Mouse (Mus musculus): ENCODE measurements at regions not wholly inside any gene's neighbourhood (a gene's known extent, or its start where the extent isn't known, plus 50 kb on each side); places are given as distances from the start of the nearest gene placed in this dataset.

DNA sequence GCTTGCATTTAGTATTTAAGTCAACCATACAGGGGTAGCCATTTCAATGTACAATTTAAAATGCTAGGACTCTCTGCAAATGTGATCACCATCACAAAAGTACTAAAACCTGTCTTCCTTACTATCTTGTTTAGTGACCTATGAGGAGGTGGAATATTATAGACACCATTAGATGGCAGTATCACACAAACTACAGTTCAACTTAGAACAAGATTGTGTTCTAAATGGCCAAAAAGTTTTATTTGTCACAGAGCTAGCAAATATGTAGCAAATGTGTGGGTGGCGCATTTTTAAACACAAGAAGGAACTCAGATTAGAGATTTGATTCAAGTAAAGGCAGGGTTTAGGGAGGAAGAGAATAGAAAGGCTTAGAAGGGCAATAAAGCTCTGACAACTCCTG, 189.4 kb upstream of the Ednrb start:
- H3K36me3 ChIP-seq (replicated peaks), result no peaks in the 10 kb centered on the region
- H3K9me3 ChIP-seq, result no peaks in the 10 kb centered on the region
- H3K4me1 ChIP-seq, result peaks cover 7% of the 10 kb centered on the region
- no peak overlapping the region for H3K27ac ChIP-seq (replicated peaks)
- 45% methylated on average over 1 of the region's 1 CpGs for WGBS
- DNase-seq (ENCODE audit: low spot score), result no peak
- H3K27me3 ChIP-seq (replicated peaks; ENCODE audit: low read depth, poor library complexity, severe bottlenecking), result peaks cover 8% of the 10 kb centered on the region
- H3K4me3 ChIP-seq, result no peak overlapping the region

DNA sequence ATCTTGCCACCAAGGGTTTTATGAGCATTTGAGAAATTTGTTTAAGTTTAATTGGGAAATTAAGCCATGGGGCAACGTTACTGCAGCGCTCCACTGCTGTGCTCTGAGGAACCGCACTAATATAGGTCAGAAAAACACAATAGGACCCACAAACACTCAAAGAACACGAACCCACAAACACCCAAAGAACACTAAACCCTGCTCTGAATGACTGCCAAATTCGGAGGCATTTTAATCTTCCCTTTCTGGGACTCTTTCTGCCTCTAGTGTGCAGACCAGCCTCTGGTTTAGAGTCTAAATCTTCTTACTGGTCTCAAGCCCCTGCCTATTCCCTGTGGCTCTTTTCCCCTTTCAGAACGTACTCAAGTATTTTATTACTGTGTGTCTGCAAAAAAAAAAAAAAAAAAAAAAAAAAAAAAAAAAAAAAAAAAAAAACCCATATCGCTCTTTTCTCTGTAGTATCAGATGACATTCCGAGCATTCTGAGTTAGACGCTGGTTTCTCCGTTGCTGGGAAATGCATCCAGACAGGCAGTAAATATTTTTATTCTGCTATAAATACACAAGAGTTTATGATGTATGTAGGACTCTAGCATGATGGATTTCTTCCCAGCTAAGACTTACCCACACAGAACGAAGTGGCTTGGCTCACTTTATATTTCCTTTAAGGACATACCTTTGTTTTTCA, 186.7 kb upstream of the Ednrb start:
- Histone ChIP-seq H3K36me3 (replicated peaks) (no peaks in the 10 kb centered on the region), H3K9me3 (no peaks in the 10 kb centered on the region), H3K4me3 (no peak overlapping the region), H3K27me3 (replicated peaks; ENCODE audit: low read depth, poor library complexity, severe bottlenecking) (peaks cover 12% of the 10 kb centered on the region), H3K27ac (replicated peaks) (no peak overlapping the region), H3K4me1 (peaks cover 12% of the 10 kb centered on the region)
- no peak for DNase-seq (ENCODE audit: low spot score)
- 51% methylated on average over 11 of the region's 11 CpGs for WGBS

DNA sequence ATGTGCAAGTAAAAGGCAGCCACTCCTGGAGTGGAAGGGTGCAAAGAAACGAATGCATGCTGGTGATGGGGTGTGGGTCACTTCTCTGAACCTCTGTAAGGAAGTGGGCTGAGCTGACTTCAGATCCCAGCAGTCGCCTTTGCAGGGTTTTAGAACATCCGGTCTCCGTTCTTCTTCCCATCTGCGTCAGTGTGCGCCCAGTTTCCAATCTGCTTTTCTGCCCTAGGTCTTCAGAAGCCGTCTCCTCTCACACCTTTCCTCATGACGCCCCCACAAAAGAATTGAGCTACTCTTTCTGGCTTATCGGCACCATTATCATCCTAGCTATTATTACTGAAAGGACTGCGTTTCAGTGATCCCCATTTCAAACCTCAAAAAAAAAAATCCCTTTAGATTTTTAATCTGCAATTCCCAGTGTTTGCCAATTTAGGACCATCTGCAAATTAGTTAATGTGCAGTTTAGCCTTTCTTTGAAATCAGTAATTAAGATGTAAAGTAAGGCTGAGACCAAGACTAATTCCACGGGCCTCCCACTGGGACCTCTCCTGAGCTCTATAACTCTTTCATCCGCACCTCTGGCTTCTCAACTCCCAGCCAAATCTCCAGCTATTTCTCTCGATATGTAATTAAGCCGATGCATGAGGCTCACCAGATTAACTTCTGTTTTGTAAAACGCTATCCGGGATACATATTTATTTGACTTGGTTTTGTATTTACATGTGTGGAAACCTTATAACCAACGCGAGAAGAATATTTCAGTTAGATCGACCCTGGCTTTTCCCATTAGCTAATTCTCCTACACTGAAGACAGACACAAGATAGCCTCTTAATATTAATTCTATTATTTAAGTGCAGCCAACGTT, 185.7 kb upstream of the Ednrb start:
- H3K4me3 ChIP-seq, result no peak overlapping the region
- WGBS, result 24% methylated on average over 20 of the region's 20 CpGs
- peaks cover 12% of the 10 kb centered on the region for H3K27me3 ChIP-seq (replicated peaks; ENCODE audit: low read depth, poor library complexity, severe bottlenecking)
- no peak overlapping the region for H3K27ac ChIP-seq (replicated peaks)
- H3K9me3 ChIP-seq, result no peaks in the 10 kb centered on the region
- H3K36me3 ChIP-seq (replicated peaks), result no peaks in the 10 kb centered on the region
- no peak for DNase-seq (ENCODE audit: low spot score)
- peaks cover 12% of the 10 kb centered on the region for H3K4me1 ChIP-seq

DNA sequence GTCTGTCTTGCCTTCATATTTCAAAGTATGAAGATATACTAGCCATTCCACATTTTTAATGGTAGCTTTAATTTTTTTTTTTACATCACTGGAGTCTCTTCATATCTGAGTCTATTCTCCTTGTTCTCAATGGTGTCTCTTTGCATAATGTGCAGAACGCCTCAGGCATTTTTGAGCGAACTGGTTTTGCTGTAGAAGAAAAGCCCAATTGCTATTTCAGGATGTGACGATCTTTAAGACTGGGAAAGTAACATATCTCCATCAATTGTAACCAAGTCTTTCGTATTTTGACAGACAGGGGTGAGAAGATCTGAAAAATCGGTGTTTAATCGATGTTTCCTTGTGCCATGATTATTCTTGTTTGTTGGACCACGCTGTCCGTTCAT, 183.7 kb upstream of the Ednrb start:
- H3K27ac ChIP-seq (replicated peaks), result no peak overlapping the region
- H3K4me1 ChIP-seq, result peaks cover 12% of the 10 kb centered on the region
- peaks cover 12% of the 10 kb centered on the region for H3K27me3 ChIP-seq (replicated peaks; ENCODE audit: low read depth, poor library complexity, severe bottlenecking)
- DNase-seq (ENCODE audit: low spot score), result no peak
- no peak overlapping the region for H3K4me3 ChIP-seq
- H3K36me3 ChIP-seq (replicated peaks), result no peaks in the 10 kb centered on the region
- no peaks in the 10 kb centered on the region for H3K9me3 ChIP-seq
- WGBS, result 89% methylated on average over 8 of the region's 8 CpGs

DNA sequence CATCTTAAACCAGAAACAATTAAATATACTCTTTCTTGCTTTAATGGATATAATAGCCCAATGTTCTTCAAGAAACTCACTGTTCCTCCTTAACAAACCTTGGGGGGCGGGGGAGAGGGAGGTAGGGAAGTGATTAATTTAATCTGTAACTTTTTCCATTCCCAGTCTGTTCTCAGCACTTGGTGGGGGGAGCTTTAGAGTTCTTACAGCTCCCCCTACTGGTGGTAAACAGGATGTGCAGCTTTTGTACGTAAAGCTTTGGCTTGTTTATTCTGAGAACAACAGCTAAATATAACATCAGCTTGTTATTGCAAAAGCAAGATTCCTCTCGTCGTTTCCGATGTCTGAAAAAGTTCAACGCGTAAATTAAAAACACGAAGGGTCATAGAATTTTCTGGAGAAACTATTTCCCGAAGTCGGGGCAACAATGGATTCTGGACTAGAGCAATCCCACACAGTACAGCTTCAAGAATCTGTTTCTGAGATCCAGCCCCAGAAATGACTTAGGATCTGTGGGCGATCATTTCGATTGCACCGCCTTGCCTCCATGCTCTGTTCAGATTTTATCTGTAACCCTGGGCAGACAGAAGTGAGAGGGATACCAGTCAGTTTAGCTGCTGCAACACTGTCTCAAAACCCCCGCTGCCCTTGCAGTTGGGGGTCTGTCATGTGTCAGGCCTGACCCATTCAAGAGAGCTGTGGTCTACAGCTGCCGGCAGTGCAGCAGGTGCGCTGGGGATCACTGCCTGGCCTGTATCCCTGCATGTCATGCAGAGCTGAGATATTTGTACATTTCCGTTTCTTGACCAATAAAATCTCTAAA, 183.1 kb upstream of the Ednrb start:
- no peaks in the 10 kb centered on the region for H3K9me3 ChIP-seq
- H3K36me3 ChIP-seq (replicated peaks), result no peaks in the 10 kb centered on the region
- 26% methylated on average over 17 of the region's 17 CpGs for WGBS
- H3K4me1 ChIP-seq, result peaks cover 12% of the 10 kb centered on the region
- 0 out of 2 replicates have a peak overlapping the region, but pooled peaks have one; percentile 10 for H3K27ac ChIP-seq (replicated peaks)
- DNase-seq (ENCODE audit: low spot score), result peak; percentile 30
- peaks cover 12% of the 10 kb centered on the region for H3K27me3 ChIP-seq (replicated peaks; ENCODE audit: low read depth, poor library complexity, severe bottlenecking)
- no peak overlapping the region for H3K4me3 ChIP-seq

DNA sequence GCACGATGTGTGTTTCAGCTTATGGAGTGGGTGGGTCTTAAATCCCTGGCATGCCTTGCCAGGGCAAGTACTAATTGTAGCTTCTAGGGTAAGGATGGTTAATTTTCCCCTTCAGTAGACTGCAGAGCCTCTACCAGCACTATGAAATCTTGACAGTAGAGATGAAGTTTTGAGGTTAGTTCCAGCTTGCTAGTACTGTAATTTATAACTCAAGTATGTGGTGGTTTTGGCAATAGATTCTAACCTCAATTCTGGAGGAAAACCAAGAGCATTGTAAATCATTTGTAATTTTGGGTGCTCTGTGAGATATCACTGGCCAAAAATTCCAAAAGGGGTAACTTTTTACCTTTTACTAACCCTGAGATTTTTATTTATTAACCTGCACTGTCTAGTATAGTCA, 164.3 kb upstream of the Ednrb start:
- Histone ChIP-seq H3K27me3 (replicated peaks; ENCODE audit: low read depth, poor library complexity, severe bottlenecking) (no peaks in the 10 kb centered on the region), H3K27ac (replicated peaks) (no peak overlapping the region), H3K4me3 (no peak overlapping the region), H3K36me3 (replicated peaks) (no peaks in the 10 kb centered on the region), H3K9me3 (no peaks in the 10 kb centered on the region), H3K4me1 (no peaks in the 10 kb centered on the region)
- no peak for DNase-seq (ENCODE audit: low spot score)
- 91% methylated on average over 1 of the region's 1 CpGs for WGBS

DNA sequence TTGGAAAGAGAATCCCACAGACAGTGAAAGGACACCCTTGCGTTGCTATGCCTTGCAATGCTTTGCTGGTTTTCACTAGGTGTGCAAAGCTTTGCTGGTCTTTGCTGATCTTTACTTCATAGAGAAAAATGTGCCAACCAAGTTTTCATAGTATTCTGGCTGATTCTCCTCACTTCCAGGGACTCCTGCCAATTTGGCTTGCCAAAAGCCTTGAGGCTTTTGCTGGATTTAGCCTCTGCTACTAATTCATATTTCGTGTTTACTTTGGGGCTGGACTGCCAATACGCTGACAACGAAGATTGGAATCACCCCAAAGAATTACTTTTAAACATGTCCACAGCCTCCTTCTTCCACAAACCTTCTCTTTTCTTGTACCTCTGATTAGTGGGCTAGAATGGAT, 162.2 kb upstream of the Ednrb start:
- DNase-seq (ENCODE audit: low spot score), result no peak
- WGBS, result 90% methylated on average over 4 of the region's 4 CpGs
- no peaks in the 10 kb centered on the region for H3K4me1 ChIP-seq
- H3K36me3 ChIP-seq (replicated peaks), result no peaks in the 10 kb centered on the region
- no peak overlapping the region for H3K27ac ChIP-seq (replicated peaks)
- no peaks in the 10 kb centered on the region for H3K9me3 ChIP-seq
- H3K27me3 ChIP-seq (replicated peaks; ENCODE audit: low read depth, poor library complexity, severe bottlenecking), result no peaks in the 10 kb centered on the region
- no peak overlapping the region for H3K4me3 ChIP-seq

DNA sequence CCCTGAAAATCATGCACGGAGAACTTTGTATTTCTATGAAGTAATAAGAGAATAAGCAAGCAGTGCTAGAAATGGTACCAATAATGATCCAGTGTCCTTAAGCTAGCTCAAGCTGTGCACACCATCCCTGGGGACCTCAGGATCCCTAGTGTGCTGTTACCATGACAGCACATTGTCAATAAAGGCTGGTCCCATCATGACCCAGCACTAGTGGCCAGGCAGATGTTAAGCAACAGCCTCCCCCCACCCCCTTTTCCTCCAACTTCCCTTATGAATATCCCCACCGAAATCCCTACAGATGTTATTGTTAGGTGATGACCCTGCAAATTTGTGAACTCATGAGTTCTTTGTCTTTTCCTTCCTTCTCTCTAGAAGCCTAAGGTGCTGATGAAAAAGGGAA, 160.9 kb upstream of the Ednrb start:
- 82% methylated on average over 2 of the region's 2 CpGs for WGBS
- H3K27me3 ChIP-seq (replicated peaks; ENCODE audit: low read depth, poor library complexity, severe bottlenecking), result no peaks in the 10 kb centered on the region
- H3K36me3 ChIP-seq (replicated peaks), result no peaks in the 10 kb centered on the region
- H3K9me3 ChIP-seq, result no peaks in the 10 kb centered on the region
- H3K4me1 ChIP-seq, result no peaks in the 10 kb centered on the region
- H3K27ac ChIP-seq (replicated peaks), result no peak overlapping the region
- no peak for DNase-seq (ENCODE audit: low spot score)
- H3K4me3 ChIP-seq, result no peak overlapping the region

DNA sequence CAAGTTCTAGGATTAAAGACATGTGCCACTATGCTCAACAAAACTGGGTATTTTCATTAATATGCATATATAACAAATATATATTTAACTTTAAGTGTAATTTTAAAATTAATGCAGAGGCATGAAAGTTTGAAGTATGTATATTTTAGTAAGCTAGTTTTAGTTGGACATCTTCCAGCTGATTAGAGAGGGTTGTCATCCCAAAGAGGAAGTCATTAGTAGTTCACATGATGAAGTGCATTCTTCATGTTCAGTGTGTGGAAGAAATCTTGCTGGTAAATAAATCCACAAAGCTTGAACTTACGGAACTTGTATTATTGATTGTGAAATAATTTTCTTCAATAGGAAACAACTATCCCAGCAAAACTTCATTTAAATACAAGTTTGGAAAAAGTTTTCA, 158.2 kb upstream of the Ednrb start:
- WGBS, result 83% methylated on average over 1 of the region's 1 CpGs
- Histone ChIP-seq H3K4me3 (no peak overlapping the region), H3K27me3 (replicated peaks; ENCODE audit: low read depth, poor library complexity, severe bottlenecking) (no peaks in the 10 kb centered on the region), H3K36me3 (replicated peaks) (no peaks in the 10 kb centered on the region), H3K27ac (replicated peaks) (no peak overlapping the region), H3K9me3 (no peaks in the 10 kb centered on the region), H3K4me1 (no peaks in the 10 kb centered on the region)
- DNase-seq (ENCODE audit: low spot score), result no peak

DNA sequence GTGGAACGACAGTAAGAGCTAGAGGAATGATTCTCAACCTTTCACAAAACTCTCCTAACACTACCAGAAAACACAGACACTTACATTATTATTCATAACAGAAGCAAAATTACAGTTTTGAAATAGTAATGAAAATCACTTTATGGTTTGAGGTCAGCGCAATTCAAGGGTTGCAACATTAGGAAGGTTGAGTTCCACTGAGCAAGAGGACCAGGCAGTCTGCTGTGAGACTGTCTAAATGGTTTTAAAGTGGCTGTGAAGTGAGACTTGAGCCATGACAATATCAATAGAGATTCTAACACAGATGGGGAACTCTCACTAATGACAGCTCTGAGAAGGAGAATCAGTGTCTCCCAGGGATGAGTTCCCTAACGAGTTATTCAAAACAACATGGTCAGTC, 146.2 kb upstream of the Ednrb start:
- H3K36me3 ChIP-seq (replicated peaks), result no peaks in the 10 kb centered on the region
- WGBS, result 91% methylated on average over 3 of the region's 3 CpGs
- no peaks in the 10 kb centered on the region for H3K9me3 ChIP-seq
- no peak for DNase-seq (ENCODE audit: low spot score)
- H3K4me1 ChIP-seq, result no peaks in the 10 kb centered on the region
- no peak overlapping the region for H3K27ac ChIP-seq (replicated peaks)
- H3K4me3 ChIP-seq, result no peak overlapping the region
- H3K27me3 ChIP-seq (replicated peaks; ENCODE audit: low read depth, poor library complexity, severe bottlenecking), result no peaks in the 10 kb centered on the region

DNA sequence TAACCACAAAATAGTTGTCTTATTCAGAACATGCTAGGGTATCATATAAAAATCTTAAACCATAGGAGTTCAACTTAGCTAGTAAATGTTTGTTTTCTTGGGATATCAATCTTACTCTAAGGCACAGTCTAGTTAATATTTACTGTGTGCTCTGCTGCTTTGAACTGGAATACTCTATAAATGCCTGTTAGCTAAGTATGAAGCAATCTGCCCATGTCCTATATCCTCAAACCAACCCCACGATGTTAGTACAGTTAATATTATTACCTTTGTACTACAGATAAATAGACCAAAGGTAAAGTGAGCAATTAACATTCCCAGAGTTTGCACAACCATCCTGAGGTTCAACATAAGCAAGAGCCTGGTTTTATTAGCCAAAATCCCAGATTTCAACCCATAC, 145.7 kb upstream of the Ednrb start:
- Histone ChIP-seq H3K27ac (replicated peaks) (no peak overlapping the region), H3K4me1 (no peaks in the 10 kb centered on the region), H3K4me3 (no peak overlapping the region), H3K36me3 (replicated peaks) (no peaks in the 10 kb centered on the region), H3K27me3 (replicated peaks; ENCODE audit: low read depth, poor library complexity, severe bottlenecking) (no peaks in the 10 kb centered on the region), H3K9me3 (no peaks in the 10 kb centered on the region)
- no peak for DNase-seq (ENCODE audit: low spot score)
- 95% methylated on average over 1 of the region's 1 CpGs for WGBS

DNA sequence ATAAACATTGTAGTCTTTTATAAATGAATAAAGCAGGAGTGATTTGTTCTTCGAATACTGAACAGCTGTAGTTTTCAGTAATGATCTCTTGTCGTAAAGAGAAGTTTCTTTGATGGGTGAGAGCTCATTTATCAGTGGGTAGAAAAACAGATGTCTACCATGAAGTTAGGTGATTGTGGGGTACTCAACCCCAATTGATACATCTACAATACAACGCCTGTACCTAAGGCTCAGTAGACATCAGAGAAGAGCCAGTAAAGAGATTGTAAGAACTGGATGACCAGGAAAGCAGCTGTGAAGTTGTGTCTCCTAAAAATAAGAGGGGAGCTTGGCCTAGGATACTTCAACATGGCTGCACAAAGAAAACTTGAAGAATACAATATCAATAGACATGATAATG, 143.1 kb upstream of the Ednrb start:
- Histone ChIP-seq H3K27me3 (replicated peaks; ENCODE audit: low read depth, poor library complexity, severe bottlenecking) (no peaks in the 10 kb centered on the region), H3K9me3 (no peaks in the 10 kb centered on the region), H3K4me3 (no peak overlapping the region), H3K36me3 (replicated peaks) (no peaks in the 10 kb centered on the region), H3K4me1 (no peaks in the 10 kb centered on the region), H3K27ac (replicated peaks) (no peak overlapping the region)
- 86% methylated on average over 3 of the region's 3 CpGs for WGBS
- DNase-seq (ENCODE audit: low spot score), result no peak

All from embryonic facial prominence, embryonic 10.5 days (tissue).